Mouse (Mus musculus) gastrocnemius, adult 18-20 months (tissue): ENCODE results near the gene Tlcd1. TPM values are rescaled to one million over a fixed set of nuclear protein-coding genes. Genes with fewer than 3 reads are reported as not detected.

Experiments
- DNase-seq: peaks from one replicate; pipeline ENCODE4 v3.0.0; 2021; ENCODE audit warnings: low spot score
- total RNA-seq, 2 experiments: library from RNA; stranded (reverse); gene quantifications; 2 replicates each; pipeline ENCODE4 v1.2.3; 2021

The Tlcd1 gene
- total RNA-seq, 2 experiments from 2014 or later = 1.5 to 2.2 TPM

DNA sequence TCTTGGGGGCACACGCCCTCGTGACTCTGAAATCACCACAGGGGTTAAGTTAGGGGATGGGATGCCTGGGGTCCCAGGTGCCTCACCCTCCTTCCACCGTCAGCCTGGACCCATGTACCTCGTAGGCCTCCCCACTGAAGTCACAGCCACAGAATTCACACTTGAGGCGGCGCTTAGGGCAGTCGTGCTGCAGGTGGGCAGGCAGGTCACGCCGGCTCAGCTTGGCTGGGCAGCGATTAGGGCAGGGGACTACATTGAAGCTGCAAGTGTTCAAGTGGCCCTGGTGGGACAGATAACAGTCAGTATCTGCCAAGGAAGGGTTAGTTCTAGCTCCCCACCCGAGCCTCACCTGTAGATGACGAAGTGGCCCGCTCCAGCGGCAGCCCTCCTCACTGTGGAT lies 15.3 kb upstream of the Tlcd1 start:
- no peak for DNase-seq

DNA sequence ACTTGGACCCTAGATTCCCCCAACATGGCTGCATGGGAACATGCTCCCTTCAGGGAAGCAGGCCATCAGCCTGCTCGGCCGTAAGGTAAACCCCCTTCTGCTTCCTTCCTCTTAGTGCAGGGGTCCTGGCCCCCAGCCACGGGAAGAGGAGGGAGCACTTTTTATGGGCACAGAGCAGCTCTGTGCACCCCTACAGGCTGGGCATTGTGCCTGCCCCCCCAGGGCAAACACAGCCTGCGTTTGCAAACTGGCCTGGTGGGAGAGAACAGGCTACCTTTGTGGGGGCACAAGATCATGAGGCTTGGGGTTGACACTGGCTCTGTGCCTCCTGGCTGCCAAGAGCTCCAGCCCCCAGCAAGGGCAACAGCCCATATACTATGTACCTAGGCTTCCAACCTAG lies 14.5 kb upstream of the Tlcd1 start:
- DNase-seq = no peak

DNA sequence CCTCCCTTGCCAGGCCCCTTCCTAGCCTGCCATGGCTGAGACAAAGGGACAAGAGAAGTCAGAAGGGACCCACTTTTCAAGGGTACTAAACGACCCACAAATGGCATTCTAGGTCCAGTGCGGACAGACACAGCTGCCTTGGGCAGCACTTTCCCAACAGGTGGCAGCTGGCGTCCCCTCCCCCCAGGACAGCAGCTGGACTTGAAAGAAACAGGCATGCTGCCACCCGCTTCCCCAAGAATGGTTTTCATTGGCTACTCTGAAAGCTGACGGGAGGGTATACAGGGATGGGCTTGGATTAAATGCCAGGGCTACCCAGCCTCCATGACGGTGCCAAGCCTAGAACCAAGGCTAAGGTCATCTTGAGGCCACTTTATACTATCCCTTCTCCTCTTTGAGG lies 14.0 kb upstream of the Tlcd1 start:
- peak; percentile 61 for DNase-seq

DNA sequence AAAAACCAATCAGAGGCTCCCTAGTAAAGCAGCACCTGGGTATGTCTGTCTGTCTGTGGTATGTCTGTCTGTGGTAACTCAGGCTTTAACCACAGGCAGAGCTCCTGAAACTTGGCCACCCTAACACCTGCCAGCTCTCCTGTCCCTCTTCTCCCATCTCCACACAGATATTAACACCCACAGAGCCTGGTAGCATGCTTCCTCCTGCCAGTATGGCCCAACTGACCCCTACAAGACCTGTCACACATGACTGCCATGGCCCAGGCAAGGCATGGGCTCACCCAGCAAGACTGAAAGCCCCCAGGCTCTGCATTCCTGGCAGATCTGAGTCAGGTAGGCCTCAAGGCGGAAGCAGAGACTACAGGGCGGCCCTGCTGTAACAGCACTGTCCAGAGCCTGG lies 13.5 kb upstream of the Tlcd1 start:
- no peak for DNase-seq

DNA sequence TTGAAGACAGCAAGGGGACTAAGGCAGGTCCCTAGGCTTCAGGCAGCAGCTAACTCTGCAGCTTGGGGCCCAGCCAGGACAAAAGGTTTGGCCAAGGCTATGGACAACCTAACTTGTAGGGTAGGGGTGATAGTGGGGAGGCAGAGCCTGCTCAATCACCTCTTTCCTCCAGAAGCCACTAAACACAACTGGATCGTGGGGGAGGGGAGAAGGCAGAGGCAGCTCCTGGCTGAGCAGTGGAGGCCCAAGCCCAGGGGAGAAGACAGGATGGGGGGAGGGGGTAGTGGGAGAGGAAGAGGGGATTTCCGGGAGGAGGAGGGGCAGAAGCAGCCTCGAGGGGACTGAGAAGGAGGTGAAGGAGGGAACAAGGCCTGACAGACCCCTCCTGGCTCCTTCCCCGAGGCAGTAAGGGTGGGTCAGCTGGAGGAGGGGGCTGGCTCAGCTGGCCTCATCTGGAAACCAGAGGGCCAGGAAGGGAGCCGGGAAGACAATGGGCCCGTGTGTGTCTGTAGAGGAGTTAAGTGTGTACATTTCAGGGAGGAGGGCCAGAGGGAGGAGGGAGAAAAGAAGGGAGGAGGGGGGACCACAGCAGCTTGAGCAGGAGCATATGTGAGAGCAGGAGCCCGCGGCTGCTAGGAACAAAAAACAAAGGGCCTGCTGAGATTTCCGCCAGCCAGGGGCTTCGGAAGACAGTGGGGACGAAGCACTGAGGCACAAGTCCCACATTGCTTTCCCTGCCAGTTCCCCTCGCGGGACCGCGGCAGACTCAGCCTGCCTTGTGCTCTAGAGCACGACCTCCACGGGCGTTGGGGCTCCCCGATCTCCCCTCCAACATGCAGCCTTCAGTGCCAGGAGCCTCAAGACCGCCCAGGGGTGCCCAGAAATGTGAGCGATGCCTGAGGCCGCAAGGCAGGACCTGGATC lies 12.6 kb upstream of the Tlcd1 start:
- peak; percentile 46 for DNase-seq

DNA sequence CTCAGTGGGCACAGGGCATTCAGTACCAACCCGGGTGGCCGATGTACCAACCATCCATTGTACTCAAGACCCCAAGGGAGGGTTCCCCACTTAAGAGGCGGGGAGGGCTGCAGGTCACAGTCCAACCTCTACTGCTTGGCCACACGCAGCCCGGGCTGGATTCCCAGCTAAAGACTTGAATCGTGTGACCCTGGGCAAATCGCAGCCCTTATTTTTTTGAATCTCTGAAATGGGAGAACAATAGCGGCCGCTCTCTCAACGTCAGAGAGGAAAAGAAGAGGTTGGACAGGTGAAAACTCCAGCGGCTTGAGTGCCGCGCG lies 11.9 kb upstream of the Tlcd1 start:
- DNase-seq = no peak

DNA sequence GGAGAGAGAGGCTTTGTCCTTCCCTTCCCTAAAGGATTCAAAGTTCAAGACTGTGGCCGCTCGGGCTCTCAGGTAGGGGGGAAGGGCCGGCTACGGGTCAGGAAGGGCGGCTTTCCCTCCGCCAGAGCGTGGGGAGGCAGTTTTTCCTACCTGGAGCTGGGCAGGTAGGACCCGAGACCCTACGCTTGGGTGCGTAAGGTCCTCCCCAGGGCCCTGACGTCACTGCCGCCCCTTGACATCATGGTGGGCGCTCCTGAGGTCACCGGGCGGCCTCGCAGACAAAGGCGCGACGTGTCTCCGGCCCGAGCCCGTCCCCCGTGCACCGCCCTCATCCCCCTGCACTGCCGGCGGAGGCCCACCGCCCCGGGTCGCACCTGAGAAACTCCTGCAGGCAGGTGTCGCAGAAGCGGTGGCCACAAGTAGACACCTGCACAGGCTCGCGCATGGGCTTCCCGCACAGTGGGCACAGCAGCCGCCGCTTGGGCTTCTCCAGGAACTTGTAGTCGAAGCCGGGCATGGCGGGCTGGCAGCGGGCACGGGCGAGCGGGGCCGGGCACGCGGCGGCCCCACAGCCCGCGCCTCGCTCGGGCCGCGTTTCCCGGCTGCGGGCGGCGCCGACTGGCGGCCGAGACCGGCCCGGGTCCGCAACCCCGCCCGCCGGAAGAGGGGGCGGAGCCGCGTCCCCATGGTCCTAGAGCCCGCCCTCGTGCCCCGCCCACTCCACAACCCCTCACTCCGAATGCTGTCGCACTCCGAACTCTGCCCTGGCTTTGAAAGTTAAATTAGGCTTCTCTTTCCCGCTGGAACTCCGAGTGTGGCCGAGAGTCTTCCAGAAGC lies 11.4 kb upstream of the Tlcd1 start, which contains the start of gene Traf4:
TSS of gene Traf4 (minus strand) at position 666 of the 837 bp plus-strand sequence.
- DNase-seq = peak; percentile 76

DNA sequence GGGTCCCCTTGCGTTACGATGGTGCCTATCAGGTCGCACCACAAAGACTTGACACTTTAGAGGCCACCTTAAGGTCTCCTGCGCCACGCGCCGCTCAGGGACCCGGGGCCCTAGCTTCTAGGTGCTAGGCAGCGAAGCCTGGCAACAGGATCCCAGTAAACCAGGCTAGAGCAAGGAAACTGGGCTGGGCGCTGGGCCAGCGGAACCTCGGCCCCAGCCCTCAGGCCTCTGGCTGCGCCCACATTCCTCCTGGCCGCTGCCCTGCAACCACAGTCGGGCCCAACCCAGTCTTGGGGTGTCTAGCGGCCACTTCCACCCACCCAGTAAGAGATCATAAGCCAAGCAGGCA lies 10.8 kb upstream of the Tlcd1 start:
- no peak for DNase-seq

DNA sequence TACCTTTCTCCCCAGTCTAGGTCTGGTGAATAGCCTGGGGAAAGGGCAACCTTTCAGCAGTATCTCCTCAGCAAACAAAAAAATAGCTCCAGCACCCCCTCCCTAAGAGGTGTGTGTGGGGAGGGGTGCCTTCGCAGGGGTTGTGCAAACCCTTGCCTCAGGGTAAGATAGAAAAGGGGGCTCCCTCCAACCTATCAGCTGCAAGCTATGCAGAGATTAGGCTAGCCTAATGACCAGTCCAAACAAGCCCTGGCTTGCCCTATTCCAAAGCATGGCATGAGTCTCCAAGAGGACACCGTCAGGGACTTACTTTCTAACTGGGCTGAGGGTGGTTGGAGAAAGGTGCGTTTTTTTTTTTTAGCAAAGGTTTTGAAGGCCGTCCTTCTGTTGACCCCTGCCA lies 10.3 kb upstream of the Tlcd1 start:
- no peak for DNase-seq

DNA sequence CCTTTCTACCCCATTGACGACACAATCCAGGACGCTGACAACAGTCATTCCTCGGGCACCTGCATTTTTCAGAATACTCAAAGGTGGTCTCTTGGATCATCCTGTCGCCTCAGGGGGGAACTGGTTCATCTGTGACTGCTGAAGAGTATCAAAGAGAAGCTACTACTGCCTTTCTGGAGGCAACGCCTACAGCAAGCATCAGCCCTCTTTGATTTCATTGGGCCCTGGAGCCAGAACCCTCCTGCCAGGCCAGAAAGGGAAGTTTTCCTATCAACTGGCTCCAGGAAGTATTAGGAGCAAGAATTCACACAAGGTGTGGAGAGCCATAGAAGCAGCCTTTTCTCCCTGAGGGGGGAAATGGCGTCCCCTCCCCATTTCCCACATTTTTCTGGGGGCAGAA lies 9.9 kb upstream of the Tlcd1 start:
- no peak for DNase-seq

DNA sequence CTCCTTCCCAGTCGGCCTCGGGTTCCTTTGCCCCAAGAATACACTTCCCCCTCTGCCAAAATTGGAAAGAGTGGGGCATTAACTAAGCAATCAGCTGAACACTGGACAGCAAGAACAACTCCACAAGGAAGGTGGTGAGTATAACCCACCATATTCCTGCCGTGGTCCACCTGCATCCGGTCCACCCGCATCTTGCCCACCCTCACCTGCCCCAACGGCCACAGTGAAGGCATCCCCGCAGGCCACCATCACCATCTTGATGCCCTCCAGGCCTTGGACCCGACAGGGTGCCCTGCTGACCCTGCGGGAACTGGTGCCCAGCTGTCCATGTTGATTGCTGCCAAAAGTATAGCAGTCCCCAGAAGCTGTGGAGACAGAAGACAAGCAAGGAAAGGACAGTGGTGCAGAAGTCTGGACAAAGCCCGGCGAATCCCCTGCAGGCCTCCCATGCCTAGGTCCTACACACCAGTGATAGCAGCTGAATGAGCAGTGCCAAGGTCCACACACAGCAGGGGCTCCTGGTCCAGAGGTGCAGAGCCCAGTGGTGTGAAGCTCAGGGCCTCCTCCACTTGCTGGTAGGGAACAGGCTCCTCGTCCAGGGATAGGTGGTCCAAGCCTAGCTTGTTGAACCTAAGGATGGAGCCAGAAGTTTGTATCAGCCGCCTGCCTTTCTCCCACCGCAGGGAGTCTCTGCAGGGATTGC lies 9.1 kb upstream of the Tlcd1 start:
- DNase-seq = no peak

DNA sequence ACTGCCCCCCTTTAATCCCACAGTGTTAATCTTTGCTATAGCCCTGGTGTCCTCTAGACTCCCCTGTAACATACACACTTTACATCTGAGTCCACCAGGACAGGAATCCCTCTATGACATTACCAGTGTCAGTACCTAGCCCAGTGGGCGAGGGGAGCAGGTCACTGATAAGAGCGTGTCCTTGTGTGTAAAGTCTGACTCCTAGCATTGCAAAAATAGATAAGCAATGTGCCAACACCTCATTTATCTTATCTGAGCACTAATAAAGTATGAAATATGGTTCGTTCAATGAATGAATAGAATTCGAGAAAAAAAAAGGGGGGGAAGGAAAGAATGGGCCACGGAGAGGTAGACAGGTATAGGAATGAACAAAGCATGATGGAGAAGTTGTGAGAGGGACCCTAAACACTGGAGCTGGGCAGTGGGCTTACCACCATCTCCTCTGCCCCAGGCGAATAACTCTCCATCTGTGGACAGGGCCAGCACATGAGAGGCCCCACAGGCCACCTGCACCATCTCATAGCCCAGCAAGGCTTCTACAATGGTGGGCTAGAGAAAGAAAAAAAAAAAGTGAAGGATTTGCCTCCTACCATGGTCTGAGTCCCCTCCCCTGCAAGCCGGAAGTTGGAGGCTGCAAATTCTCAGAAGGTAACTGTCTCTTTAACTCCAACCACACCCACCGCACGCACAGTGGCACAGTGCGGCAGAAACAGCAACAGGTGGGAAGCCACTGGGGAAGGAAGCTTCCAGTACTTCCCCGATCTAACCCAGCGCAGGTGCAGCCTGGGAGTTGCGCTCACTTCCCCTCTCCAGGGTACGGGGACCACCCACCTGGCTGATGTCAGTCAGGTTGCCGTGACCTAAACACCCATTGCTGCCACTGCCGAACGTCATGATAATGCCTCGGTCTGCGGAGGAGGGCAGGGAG lies 7.7 kb upstream of the Tlcd1 start:
- no peak for DNase-seq

DNA sequence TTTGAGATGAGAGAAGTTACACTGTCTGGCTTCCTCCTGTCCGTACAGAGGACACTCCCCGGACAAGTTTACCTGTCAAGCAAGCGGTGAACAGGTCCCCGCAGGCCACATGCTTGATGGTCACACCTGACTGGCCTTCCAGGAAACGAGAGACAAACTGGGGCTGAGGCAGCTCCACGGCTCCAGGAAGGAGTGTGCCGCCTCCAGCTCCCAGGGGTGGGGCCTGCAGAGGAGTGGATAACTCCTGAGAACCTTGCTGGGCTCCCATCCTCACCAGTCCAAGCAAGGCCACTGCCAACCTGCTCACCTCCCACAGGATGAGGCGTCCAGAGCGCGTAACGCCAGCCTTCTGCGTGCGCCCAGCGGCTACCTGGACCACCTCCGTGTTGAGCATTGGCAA lies 6.2 kb upstream of the Tlcd1 start:
- DNase-seq = no peak

DNA sequence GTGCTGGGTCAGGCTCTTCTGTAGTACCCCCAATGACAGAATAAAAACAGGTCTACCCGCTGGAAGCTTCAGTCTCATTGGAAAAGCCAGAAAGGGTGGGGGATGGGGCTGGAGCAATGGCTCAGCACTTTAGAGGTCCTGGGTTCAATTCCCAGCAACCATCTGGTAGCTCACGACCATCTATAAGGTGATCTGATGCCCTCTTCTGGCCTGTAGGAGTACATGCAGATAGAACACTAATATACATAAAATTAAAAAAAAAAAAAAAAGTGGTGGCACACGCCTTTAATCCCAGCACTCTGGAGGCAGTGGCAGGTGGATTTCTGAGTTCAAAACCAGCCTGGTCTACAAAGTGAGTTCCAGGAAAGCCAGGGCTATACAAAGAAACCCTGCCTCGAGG lies 5.2 kb upstream of the Tlcd1 start:
- DNase-seq = no peak

DNA sequence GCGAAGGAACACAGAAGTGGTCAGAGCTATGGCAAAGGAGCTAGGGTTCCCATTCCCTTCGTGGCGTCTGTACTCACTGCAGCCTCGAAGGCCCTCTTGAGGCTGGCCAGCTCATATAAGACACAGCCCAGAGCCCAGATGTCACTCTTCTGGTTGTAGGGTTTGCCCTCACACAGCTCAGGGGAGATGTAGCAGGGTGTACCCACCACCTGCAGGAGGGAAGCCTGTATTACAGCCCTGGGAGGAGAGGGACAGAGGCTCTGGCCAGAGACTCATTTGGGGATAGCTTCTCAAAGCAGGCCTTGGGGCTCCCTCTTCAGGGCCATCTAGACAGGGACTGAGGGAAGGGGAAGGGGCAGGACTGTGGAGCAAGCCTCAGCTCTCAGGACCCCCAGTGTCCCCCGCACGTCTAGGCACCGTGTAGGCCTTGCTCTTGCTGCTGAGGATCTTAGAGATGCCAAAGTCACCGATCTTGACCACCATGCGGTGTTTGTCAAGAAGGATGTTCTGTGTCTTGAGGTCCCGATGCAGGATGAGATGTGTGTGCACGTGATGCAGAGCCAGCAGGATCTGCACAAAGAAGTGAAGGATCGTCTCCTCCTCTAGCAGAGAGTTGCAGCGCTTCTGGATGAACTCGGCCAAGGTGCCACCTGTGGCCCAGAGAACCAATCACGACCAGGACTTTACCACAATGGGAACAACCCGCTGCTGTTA lies 4.3 kb upstream of the Tlcd1 start:
- no peak for DNase-seq

DNA sequence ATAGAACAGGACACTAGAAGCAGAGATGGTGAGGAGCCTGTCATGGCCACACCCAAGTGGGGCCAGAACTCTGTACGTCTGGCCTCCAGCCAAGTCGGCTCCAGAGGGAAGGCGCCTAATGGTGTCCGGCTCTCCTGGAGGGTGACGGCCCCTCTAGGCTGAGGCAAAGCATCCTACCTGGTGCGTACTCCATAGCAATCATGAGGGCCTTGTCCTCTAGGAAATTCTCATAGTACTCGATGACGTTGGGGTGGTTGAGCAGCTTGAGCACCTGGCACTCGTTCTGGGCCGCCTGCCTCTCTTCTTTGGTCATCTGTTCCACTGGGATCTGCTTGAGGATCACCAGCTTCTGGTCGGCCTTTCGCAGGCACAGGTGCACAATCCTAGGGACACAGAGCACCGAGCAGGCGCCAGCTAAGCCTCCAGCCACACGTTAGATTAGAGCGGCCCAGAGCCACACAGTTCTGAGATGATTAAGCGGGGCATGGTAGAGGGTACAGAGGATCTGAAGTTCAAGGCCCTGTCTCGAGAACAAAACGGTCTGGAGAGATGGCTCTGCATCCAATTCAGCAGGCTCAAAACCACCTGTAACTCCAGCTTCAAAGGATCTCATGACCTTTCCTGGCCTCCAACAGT lies 3.6 kb upstream of the Tlcd1 start:
- no peak for DNase-seq

DNA sequence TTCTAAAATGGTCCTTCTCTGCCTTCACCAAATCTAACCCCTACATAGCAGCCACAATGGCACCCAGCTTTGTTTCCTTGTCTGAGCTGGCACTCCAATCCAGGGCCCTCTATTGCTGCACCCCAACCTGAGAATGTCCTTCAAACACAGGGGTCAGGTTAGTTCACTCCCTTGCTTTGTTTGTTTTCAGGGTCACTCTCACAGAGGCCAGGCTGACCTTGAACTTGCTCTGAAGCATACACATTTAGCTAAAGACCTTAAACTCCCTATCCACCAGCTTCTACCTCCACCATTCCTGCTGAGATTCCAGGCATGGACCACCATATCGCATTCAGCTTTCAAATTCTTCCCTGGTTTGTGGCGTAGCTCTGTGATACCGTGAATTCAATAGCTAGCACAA lies 2.0 kb upstream of the Tlcd1 start:
- DNase-seq = no peak

DNA sequence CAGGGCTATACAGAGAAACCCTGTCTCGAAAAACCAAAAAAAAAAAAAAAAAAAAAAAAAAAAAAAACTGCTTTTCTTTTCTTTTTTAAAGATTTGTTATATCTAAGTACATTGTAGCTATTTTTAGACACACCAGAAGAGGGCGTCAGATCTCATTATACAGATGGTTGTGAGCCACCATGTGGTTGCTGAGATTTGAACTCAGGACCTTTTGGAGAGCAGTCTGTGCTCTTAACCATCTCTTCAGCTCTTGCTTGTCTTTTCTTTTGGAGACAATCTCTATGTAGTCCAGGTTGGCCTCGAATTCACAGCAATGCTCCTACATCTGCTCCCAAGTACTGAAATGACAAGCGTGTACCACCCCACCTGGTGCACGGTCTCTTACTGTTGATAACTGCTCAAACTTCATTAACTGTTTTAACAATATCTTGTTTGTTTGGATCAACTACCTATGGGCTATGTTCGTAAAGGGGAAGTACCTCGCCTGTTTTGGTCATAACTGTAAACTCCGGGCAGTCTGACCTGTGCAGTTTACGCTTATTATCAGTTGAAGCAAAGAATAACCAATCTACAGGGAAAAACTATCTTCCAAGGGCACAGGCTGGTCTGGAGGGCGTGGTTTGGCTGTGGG lies 625 bp upstream of the Tlcd1 start:
- no peak for DNase-seq

DNA sequence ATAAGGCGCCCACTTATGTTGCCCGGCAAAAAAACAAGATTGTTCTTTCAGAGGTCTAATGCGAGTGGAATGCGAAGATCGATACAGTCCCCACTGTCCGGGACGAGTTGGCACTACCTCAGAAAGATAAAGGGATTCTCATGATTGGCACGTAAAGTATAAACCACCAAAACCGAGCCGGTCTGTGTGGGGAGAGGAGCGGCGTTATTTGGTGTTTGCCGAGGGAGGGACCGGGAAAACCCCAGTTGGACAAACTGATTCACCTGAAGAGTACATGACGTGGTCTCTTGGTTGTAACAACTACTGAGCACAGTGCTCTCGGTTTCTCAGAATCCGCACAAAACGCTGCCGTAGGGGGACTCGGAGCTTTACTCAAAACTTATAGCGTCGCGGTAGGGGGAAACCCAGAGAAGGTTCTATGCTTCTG lies 407 bp downstream of the Tlcd1 start:
- DNase-seq = no peak
